Mouse (Mus musculus) hematopoietic stem cell, adult 5-6 weeks (primary cell): ENCODE results near the gene Chst7. TPM values are rescaled to one million over a fixed set of nuclear protein-coding genes. Genes with fewer than 3 reads are reported as not detected.

Experiments
- ATAC-seq, 2 experiments: fragments of 125-278 bp in 1 of 2; replicated peaks in 1 of 2; 2 replicates each; pipeline ENCODE4 v1.8.0; 2016 to 2017; ENCODE audit warnings: inconsistent platforms in 2 of 2, mild to moderate bottlenecking in 2 of 2, moderate number of reproducible peaks in 2 of 2, low read depth in 1 of 2, moderate TSS enrichment in 1 of 2; ENCODE audit not compliant: low FRiP score in 2 of 2, poor library complexity in 2 of 2, severe bottlenecking in 2 of 2, insufficient read depth in 1 of 2, low TSS enrichment in 1 of 2
- total RNA-seq: library from RNA; stranded (forward); fragments of 172-1452, 232-1000 nt; gene quantifications from 2 replicates; pipeline ENCODE4 v1.2.3, GENCODE M21; 2017

Gene Chst7
- not detected in 2 replicates for total RNA-seq

DNA sequence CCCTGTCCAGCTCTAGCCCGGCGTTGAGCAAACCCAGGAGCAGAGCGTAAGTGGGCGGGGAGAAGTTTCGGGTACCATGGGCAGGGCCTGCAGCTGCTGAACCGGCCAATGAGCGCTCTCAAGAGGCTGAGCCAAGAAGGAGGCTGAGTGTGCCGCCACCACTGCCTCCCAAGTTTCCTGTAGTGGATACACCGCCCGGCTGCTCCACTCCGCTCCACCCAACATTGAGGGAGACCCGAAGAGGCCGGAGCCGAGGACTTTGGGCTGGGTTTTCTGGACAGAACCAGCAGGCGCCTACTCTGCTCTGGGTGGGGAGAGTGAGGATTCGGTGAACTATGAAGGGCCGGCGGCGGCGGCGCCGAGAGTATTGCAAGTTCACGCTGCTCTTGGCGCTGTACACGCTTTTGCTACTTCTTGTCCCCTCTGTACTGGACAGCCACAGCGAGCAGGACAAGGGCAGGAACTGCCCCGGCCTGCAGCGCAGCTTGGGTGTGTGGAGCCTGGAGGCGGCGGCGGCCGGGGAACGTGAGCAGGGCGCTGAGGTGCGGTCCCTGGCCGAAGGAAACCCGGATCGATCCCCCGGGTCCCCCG is at the start of gene Chst7:
TSS of gene Chst7 (plus strand) at position 180 of the 591 bp plus-strand sequence.
- peak; percentile 94 to 96 for ATAC-seq

DNA sequence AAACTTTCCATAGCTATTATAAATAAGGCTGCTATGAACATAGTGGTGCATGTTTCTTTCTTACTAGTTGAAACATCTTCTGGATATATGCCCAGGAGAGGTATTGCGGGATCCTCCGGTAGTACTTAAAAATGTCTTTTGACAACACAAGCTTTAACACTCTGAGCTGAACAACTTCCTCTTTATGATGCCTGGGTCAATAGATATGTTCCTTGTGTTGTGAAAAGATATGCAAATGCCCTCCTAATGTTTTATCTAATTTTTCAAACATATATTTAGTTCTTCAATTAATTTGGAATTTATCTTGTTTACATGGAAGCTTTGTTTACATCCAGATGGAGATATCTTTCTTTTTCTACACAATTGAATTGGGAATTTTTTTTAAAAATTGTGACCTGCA is 47.1 kb upstream of the Chst7 start:
- no peak for ATAC-seq

DNA sequence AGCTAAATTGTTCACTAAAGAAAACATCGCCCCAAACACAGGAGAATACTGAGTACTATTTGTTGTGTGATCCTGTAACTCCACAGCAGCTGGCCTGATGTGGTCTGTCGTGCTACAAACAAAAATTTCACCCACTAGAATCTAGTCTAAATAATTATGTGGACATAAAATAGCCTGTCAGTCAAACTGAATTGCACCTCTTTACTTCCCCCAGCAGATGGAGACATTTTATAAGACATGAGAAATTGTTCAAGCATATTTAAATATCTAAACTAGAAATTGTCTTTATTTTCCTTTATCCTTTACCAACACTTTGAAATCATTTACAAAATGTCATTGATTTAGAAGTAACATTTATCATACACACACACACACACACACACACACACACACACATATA is 38.4 kb upstream of the Chst7 start:
- no peak for ATAC-seq

- ATAC-seq = no peak
Observed at GRCm38 (mm10) chrX:20060096-20060768, 872 bp downstream of the Chst7 start.

DNA sequence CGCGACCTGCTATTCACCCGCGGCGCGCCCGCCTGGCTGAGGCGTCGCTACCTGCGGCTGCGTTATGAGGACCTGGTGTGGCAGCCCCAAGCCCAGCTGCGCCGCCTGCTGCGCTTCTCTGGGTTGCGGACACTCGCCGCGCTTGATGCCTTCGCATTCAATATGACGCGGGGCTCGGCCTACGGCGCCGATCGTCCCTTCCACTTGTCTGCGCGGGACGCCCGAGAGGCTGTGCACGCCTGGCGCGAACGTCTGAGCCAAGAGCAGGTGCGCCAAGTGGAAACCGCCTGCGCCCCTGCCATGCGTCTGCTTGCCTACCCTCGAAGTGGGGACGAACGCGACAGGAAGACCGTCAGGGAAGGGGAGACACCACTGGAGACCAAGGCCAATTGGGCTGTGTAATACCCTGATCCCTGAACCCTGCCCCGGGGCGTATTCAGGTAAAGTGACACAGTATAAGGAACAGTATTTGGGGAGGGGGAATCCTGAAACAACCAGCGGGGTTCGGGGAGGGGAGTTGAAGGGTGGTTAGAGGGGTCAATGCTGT is 1.5 kb downstream of the Chst7 start:
- peak in 1 of 2 experiments; percentile 30; a peak in 1 of 4 replicates for ATAC-seq

DNA sequence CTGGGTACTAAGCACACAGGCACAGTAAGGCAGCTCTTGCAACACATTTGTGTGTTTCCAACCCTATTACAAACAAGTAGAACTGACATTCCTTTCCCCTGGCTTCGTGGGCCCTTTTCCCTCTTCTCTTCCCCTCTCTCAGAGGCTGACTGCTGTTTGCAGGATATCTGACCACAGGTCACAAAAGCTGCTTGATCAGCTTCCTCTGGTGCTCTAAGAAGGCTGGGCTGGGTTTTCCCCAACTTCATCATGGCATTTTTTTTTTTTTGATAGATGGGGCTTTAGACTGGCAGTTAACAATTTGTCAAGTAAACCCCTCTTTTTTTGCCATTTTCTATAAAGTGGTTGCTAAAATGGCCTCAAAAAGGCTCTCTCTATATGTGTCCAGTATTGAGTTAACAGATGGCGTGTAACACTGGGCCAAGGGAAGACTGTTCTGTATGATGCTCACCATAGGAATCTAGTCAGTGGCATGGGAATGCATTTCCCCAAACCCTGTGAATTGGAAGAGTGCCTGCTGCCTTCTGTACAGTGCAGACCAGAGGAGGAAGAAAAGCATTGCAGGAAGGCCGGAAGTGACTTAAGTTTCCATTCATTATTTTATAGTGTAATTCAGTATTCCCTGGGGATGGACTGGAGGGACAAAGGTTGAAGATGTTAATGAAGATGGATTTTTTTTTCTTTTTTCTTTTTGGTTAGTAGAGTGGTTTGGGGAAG is 2.6 kb downstream of the Chst7 start:
- ATAC-seq = no peak

DNA sequence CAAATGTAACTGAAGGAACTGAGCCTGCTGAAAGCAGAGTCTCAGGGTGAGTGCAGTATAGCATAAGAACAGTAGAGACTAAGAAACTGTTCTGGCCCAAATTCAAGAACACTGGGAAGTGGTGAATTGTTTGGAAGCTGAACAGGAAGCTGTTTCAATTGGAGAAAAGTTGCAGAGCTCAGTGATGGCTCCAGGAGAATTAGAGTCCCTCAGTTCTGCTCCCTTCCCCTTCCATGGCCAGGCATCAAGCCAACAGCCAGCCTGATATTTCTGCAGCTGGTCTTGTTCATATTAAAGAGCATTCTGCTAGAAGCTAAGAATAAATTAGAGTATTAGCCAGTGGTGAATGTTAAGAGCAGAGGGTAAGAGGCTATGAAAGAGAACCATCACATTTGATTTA is 7.3 kb downstream of the Chst7 start:
- ATAC-seq = no peak

DNA sequence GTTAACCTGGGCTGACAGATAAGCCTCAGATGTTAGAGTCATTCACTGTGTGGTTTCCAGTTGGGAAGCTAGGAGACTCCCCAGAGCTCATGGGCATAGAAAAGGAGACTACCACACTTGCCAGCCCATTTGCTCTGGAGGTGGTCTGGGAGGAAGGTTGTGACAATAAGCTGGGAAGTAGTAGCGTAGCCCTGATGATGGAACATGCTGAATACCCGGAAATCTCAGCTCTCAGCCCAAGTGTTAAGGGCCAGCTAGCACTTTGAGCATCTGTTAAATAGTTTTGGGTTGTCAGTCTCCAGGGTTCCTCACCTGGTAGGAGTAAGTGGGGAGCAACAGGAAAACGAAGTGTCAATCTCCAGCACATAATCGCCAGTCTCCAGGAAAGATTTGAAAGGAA is 10.8 kb downstream of the Chst7 start:
- ATAC-seq = no peak

- ATAC-seq = no peak
Observed at GRCm38 (mm10) chrX:20117717-20118116, 58.4 kb downstream of the Chst7 start.

- ATAC-seq = no peak
Observed at GRCm38 (mm10) chrX:20125481-20125880, 66.1 kb downstream of the Chst7 start.

DNA sequence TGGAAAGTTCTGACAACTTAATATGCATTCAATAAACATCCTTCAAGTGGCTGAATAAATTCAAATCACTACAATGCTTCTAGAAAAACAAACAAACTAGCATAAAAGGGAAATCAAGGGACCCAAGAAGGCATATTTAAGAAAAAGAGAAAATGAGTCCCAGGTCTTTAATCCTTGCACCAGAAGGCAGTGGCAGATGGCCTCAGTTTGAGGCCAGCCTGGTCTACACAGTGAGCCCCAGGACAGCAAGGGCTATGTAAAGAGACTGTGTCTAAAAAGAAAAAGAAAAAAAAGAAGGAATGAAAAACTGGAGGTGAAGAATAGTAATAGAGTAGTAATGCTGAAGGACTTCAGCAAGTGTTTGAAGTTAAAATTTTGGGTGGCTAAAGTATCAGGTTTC is 69.6 kb downstream of the Chst7 start:
- ATAC-seq = no peak

GRCm38 (mm10) chrX:20129466-20129865 is 70.1 kb downstream of the Chst7 start:
- ATAC-seq = no peak

Other genes starting within 250 kb of the Chst7 start
- 8.7 and 12.4 TPM in 2 replicates for gene Slc9a7, start 232.2 kb downstream of the Chst7 start, total RNA-seq